ENCODE assay signal across 15 mouse cellular contexts in the genomic region with DNA sequence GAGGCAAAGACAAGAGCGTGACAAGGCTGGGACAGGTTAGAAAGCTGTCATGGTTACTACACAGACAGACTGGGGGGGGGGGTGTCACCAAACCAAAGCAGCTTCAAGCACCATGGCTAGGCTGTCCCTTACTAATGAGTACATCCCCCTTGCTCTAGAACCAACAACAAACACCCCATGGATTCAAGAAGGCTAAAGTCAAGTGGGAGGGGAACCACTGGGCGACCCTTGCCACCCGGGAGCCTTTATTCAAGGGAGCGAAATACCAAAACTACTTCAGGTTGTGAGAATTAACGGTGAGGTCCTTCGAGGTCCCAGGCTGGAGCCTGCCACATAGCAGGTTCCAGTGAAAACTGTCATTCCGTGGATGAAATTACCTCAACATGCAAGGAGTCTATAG. TPM values are rescaled to one million over a fixed set of nuclear protein-coding genes. Genes with fewer than 3 reads are reported as not detected.
DNase-seq lines count a peak whose midpoint lies in the region; ATAC-seq and TF ChIP-seq lines count a peak whose summit lies in the region.
"Had no signal": no experiment of that assay in that cellular context is flagged by ENCODE, and none has a peak within 500 bp of the region (broad histone marks: within the 10 kb centered on the region; RNA-seq: fewer than 3 reads in every experiment).

No protein-coding gene starts in this region.

- H3K27me3 ChIP-seq in hindbrain, embryonic 12.5 days: peaks cover 39% of the 10 kb centered on the region
- H3K27me3 ChIP-seq in midbrain, embryonic 12.5 days: peaks cover 12% of the 10 kb centered on the region

- H3K9me3 ChIP-seq in ES-E14 (ENCODE audit: control insufficient read depth, insufficient read depth, low read depth, low read length): no peaks in the 10 kb centered on the region
- no peaks in the 10 kb centered on the region for H3K9me3 ChIP-seq in hindbrain, embryonic 12.5 days (replicated peaks)
- no peaks in the 10 kb centered on the region for H3K9me3 ChIP-seq in midbrain, embryonic 12.5 days
- H3K9me3 ChIP-seq: limb, embryonic 15.5 days had no signal

- in situ Hi-C loops in ES-E14 (cut with MboI; ENCODE audit: low sequenced_read_pairs in 2 of 2, unreplicated experiment in 2 of 2): no loop called here

- H3K27ac ChIP-seq in ES-E14 (ENCODE audit: insufficient read depth, low read depth, low read length, poor library complexity, severe bottlenecking): peak overlapping the region; percentile 88
- no peak overlapping the region for H3K27ac ChIP-seq in hindbrain, embryonic 12.5 days
- H3K27ac ChIP-seq in midbrain, embryonic 12.5 days (replicated peaks): no peak overlapping the region
- H3K27ac ChIP-seq in layer of hippocampus, adult 2 months: no peak overlapping the region
- H3K27ac ChIP-seq: limb, embryonic 15.5 days had no signal

- DNase-seq in embryo, embryonic 10.5 days (ENCODE audit: low spot score): peak; percentile 20
- DNase-seq in embryo, embryonic 11 days: no peak
- no peak for DNase-seq in ES-E14 (ENCODE audit: low read depth, low spot score)
- DNase-seq in layer of hippocampus, adult 2 months (ENCODE audit: low spot score in 2 of 2): no peak
- no peak for DNase-seq in c-Kit-positive CD71-positive TER-119-positive erythroid progenitor cells, embryonic 14.5 days (ENCODE audit: low spot score)
- no peak for DNase-seq in ovary, postnatal 36 days (ENCODE audit: low spot score)
- DNase-seq: adrenal gland, postnatal 36 days; cerebellum, adult 18-20 months; heart, postnatal 14 days; kidney, adult 9 months had no signal

- peak overlapping the region; percentile 86 for H3K4me2 ChIP-seq in hindbrain, embryonic 12.5 days (replicated peaks)
- peak overlapping the region; percentile 91 for H3K4me2 ChIP-seq in midbrain, embryonic 12.5 days (replicated peaks)
- H3K4me2 ChIP-seq: limb, embryonic 15.5 days had no signal

- ATAC-seq in hindbrain, embryonic 12.5 days (ENCODE audit: low FRiP score): no peak
- no peak for ATAC-seq in midbrain, embryonic 12.5 days (ENCODE audit: low FRiP score, low read depth)

- peak overlapping the region; percentile 87 to 91 for H3K4me3 ChIP-seq in ES-E14 (ENCODE audit: insufficient read depth in 1 of 2, low read depth in 1 of 2, low read length in 2 of 2, poor library complexity in 1 of 2, severe bottlenecking in 1 of 2)
- no peak overlapping the region for H3K4me3 ChIP-seq in hindbrain, embryonic 12.5 days
- peak overlapping the region; percentile 81 for H3K4me3 ChIP-seq in midbrain, embryonic 12.5 days
- no peak overlapping the region for H3K4me3 ChIP-seq in layer of hippocampus, adult 2 months
- H3K4me3 ChIP-seq: limb, embryonic 15.5 days had no signal

- peak overlapping the region; percentile 74 for H3K9ac ChIP-seq in ES-E14 (ENCODE audit: insufficient read depth, low read depth, low read length, poor library complexity, severe bottlenecking)
- H3K9ac ChIP-seq in hindbrain, embryonic 12.5 days: no peak overlapping the region
- peak overlapping the region; percentile 44 for H3K9ac ChIP-seq in midbrain, embryonic 12.5 days (replicated peaks)
- H3K9ac ChIP-seq: limb, embryonic 15.5 days had no signal

- peaks cover 13 to 15% of the 10 kb centered on the region in 2 experiments for H3K4me1 ChIP-seq in ES-E14 (ENCODE audit: control insufficient read depth in 2 of 2, insufficient read depth in 2 of 2, low read length in 2 of 2, poor library complexity in 1 of 2)
- H3K4me1 ChIP-seq in hindbrain, embryonic 12.5 days: peaks cover 43% of the 10 kb centered on the region
- H3K4me1 ChIP-seq in midbrain, embryonic 12.5 days: peaks cover 63% of the 10 kb centered on the region

- 6% methylated on average over 7 of the region's 7 CpGs for WGBS in hindbrain, embryonic 12.5 days
- 1% methylated on average over 7 of the region's 7 CpGs for WGBS in midbrain, embryonic 12.5 days

- peaks cover 8% of the 10 kb centered on the region; the same call in 1 of the 2 replicates for H3K36me3 ChIP-seq in ES-E14 (ENCODE audit: control insufficient read depth, insufficient read depth, low read length, poor library complexity, severe bottlenecking)
- H3K36me3 ChIP-seq in hindbrain, embryonic 12.5 days: no peaks in the 10 kb centered on the region
- H3K36me3 ChIP-seq in midbrain, embryonic 12.5 days: no peaks in the 10 kb centered on the region
- H3K36me3 ChIP-seq: limb, embryonic 15.5 days had no signal

- TF ChIP-seq CTCF in layer of hippocampus, adult 2 months (conservative IDR thresholded peaks at IDR 0.05): no peak

TF ChIP-seq in ES-E14, 5 proteins besides CTCF, POLR2A, EP300 and RAD21:
- TF ChIP-seq HCFC1 (IDR thresholded peaks at IDR 0.05; ENCODE audit: borderline replicate concordance, insufficient read depth, low read length) (no peak), CHD2 (IDR thresholded peaks at IDR 0.05; ENCODE audit: low read depth, low read length) (no peak), ZC3H11A (IDR thresholded peaks at IDR 0.05; ENCODE audit: borderline replicate concordance, low read depth, low read length) (no peak), ZNF384 (IDR thresholded peaks at IDR 0.05; ENCODE audit: low read depth, low read length) (no peak), MAFK (IDR thresholded peaks at IDR 0.05; ENCODE audit: insufficient read depth, low read depth, low read length) (no peak)

RNA-seq across cellular contexts. Expression of a gene that starts 4.0 kb away (rescaled TPM):
- 119 and 143 TPM in 2 replicates for total RNA-seq in ES-E14 (2012; rRNA removed)
- 2.3 and 3.2 TPM in 2 replicates for polyA plus RNA-seq in hindbrain, embryonic 12.5 days (2016; fragmentation: Nextera tagmentation; extraction: Ambion mirVana)
- 14.1 and 17.4 TPM in 2 replicates for polyA plus RNA-seq in midbrain, embryonic 12.5 days (2016; fragmentation: Nextera tagmentation; extraction: Ambion mirVana)
- under 1 TPM; 0.34 to 0.61 TPM for total RNA-seq in layer of hippocampus, adult 2 months (2021)
- total RNA-seq: adrenal gland, postnatal 36 days; granulocyte monocyte progenitor cell, adult 5-6 weeks; megakaryocyte progenitor cell, adult 5-6 weeks had no signal

RNA-seq across cellular contexts. Expression of a gene that starts 21.6 kb away (rescaled TPM):
- total RNA-seq in ES-E14 (2012; rRNA removed): 41.5 and 84.5 TPM in 2 replicates
- polyA plus RNA-seq in hindbrain, embryonic 12.5 days (2016; fragmentation: Nextera tagmentation; extraction: Ambion mirVana): 50.8 and 54.2 TPM in 2 replicates
- 41.0 and 42.9 TPM in 2 replicates for polyA plus RNA-seq in midbrain, embryonic 12.5 days (2016; fragmentation: Nextera tagmentation; extraction: Ambion mirVana)
- total RNA-seq in layer of hippocampus, adult 2 months (2021): 100 to 1,000 TPM; 339 to 358 TPM

Comparison
In these comparisons a context has a peak if more than half of its experiments do, and no peak if none do; other contexts are left out.
1. H3K4me3 ChIP-seq: peak in ES-E14 (2 of 2) and midbrain, embryonic 12.5 days (single experiment); none in hindbrain, embryonic 12.5 days (single experiment) and layer of hippocampus, adult 2 months (single experiment).
2. RNA of a gene that starts 4.0 kb away (total RNA-seq): 119 to 143 TPM in ES-E14; 0.34 to 0.61 TPM in layer of hippocampus, adult 2 months; every median in the first group is over 10 times any median in the second.